Comparison of ENCODE assay signal across 1 mouse cellular context in the genomic region with DNA sequence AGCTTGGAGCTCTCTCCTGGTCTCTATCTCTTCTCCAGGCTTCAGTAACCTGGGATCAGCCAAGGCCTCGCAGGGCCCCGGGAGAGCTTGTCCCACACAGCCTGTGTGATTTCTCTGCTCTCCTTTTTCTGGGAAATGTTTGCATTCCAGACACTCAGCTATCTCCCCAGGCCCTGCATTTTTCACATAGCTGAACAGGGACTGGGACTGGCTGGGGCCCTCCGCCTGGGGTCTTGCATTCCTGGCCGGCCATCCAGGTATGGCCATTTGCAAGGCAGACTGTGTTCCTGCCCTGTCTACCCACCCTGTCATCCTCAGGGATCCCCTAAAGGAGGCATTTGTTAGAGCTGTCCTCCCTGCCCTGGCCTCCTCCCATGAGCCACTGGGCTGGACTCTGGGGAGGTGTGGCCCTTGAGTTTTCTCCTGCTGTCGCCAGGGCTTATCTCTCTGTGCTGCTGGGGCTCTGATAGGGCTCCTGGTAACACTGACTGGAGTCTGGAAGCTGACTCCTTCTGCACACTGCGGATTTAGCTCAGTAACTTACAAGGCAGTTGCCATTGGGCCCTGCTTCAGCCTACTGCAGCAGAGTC.
TF ChIP-seq lines count a peak whose summit lies in the region.

No protein-coding gene starts in this region.

TF ChIP-seq in MEL, 35 proteins besides CTCF, POLR2A, EP300 and RAD21:
- TF ChIP-seq ELF1 (IDR thresholded peaks at IDR 0.05; ENCODE audit: low read depth, low read length) (0 out of 2 replicates have a peak, but pooled peaks have one; percentile 51), MAX (IDR thresholded peaks at IDR 0.05; ENCODE audit: low read length) (no peak), SIN3A (IDR thresholded peaks at IDR 0.05; ENCODE audit: low read length) (peak; percentile 93), HCFC1 (IDR thresholded peaks at IDR 0.05; ENCODE audit: low read depth, low read length) (peak; percentile 71), MAFK (IDR thresholded peaks at IDR 0.05; ENCODE audit: borderline replicate concordance, low read depth, low read length) (no peak), CHD2 (IDR thresholded peaks at IDR 0.05; ENCODE audit: low read length) (no peak), RCOR1 (IDR thresholded peaks at IDR 0.05; ENCODE audit: low read depth, low read length) (peak; percentile 77; the same call in 1 of the 2 replicates), MEF2A (IDR thresholded peaks at IDR 0.05; ENCODE audit: extremely low read depth, insufficient replicate concordance, low read depth, low read length, poor library complexity, severe bottlenecking) (no peak), TAL1 (IDR thresholded peaks at IDR 0.05; ENCODE audit: low read length) (peak; percentile 65), SMC3 (IDR thresholded peaks at IDR 0.05; ENCODE audit: low read depth, low read length) (no peak; the same call in 1 of the 2 replicates), CHD1 (IDR thresholded peaks at IDR 0.05; ENCODE audit: low read depth, low read length) (no peak), ETS1 (IDR thresholded peaks at IDR 0.05; ENCODE audit: low read depth, low read length) (peak; percentile 86), MYC (IDR thresholded peaks at IDR 0.05; ENCODE audit: low read depth, low read length) (0 out of 2 replicates have a peak, but pooled peaks have one; percentile 36), TCF12 (IDR thresholded peaks at IDR 0.05; ENCODE audit: low read depth, low read length) (peak; percentile 87), TBP (IDR thresholded peaks at IDR 0.05; ENCODE audit: low read depth, low read length) (peak; percentile 70), ZNF384 (IDR thresholded peaks at IDR 0.05; ENCODE audit: low read depth, low read length) (no peak), POLR2AphosphoS2 (IDR thresholded peaks at IDR 0.05; ENCODE audit: low read length) (no peak), MYB (IDR thresholded peaks at IDR 0.05; ENCODE audit: low read depth, low read length) (no peak), NRF1 (IDR thresholded peaks at IDR 0.05; ENCODE audit: insufficient read depth, low read depth, low read length, poor library complexity, severe bottlenecking) (0 out of 2 replicates have a peak, but pooled peaks have one; percentile 19), GABPA (IDR thresholded peaks at IDR 0.05; ENCODE audit: low read depth, low read length) (no peak), KAT2A (conservative IDR thresholded peaks at IDR 0.05; ENCODE audit: low read depth, low read length) (no peak), ZC3H11A (IDR thresholded peaks at IDR 0.05; ENCODE audit: low read depth, low read length) (no peak), USF1 (IDR thresholded peaks at IDR 0.05; ENCODE audit: low read depth, low read length) (0 out of 2 replicates have a peak, but pooled peaks have one; percentile 12), USF2 (IDR thresholded peaks at IDR 0.05; ENCODE audit: borderline replicate concordance in 1 of 2, insufficient read depth in 1 of 2, low read depth in 1 of 2, low read length in 2 of 2) (no peak), MAZ (IDR thresholded peaks at IDR 0.05; ENCODE audit: low read depth, low read length) (peak; percentile 77; the same call in 1 of the 2 replicates), ZMIZ1 (IDR thresholded peaks at IDR 0.05; ENCODE audit: low read depth, low read length) (no peak), JUND (IDR thresholded peaks at IDR 0.05; ENCODE audit: low read depth, low read length) (no peak), E2F4 (IDR thresholded peaks at IDR 0.05; ENCODE audit: borderline replicate concordance, low read depth, low read length) (no peak), BHLHE40 (IDR thresholded peaks at IDR 0.05; ENCODE audit: borderline replicate concordance, low read depth, low read length) (0 out of 2 replicates have a peak, but pooled peaks have one; percentile 12), POLR2AphosphoS5 (IDR thresholded peaks at IDR 0.05; ENCODE audit: borderline replicate concordance, low read depth, low read length) (no peak), ZKSCAN1 (IDR thresholded peaks at IDR 0.05; ENCODE audit: low read depth, low read length) (no peak), UBTF (IDR thresholded peaks at IDR 0.05; ENCODE audit: borderline replicate concordance, insufficient read depth, low read depth, low read length) (no peak), NELFE (IDR thresholded peaks at IDR 0.05; ENCODE audit: low read depth, low read length) (no peak; the same call in 1 of the 2 replicates), GATA1 (IDR thresholded peaks at IDR 0.05; ENCODE audit: low read depth, low read length) (peak; percentile 95), MXI1 (IDR thresholded peaks at IDR 0.05; ENCODE audit: low read depth, low read length) (peak; percentile 63)
